Mouse (Mus musculus): ENCODE results near the gene Vmn1r52. TPM values are rescaled to one million over a fixed set of nuclear protein-coding genes. Genes with fewer than 3 reads are reported as not detected.
"Not testable (repeated sequence)": the region's sequence is repeated elsewhere in the genome, so short reads cannot be mapped to it uniquely, and the experiment has no call there.

Gene Vmn1r52
- total RNA-seq (2012; rRNA removed) (not detected in 2 replicates), polyA plus RNA-seq (2012; ENCODE audit: insufficient read depth in 1 of 2, insufficient read length in 2 of 2, low read depth in 1 of 2, low replicate concordance in 2 of 2, missing spikeins in 1 of 2) (not detected)

DNA sequence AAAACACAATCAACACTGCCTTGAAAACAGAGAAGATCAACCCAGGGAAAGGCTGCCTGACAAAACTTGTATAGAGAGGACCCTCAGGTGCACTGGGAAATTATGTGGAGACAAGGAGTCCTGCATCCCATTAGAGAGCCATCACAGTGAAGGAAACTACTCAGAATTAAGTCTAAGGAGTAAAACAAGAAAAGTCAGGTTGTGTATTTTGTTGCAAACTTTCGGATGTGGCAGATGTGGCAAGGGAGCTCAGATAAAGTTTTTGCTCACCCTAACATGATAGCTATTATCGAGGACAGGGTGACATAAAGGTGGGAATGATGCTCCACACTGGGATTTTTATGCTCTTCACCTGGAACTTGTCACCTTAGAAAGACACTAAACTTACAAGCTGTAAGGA lies at the start of gene Vmn1r52:
Gene Vmn1r52, plus strand, starts transcription at position 301 of the 400 bp plus-strand sequence.
- H3K79me2 ChIP-seq (ENCODE audit: control insufficient read depth, insufficient read depth, low read length, poor library complexity): no peaks in the 10 kb centered on the region
- H3K27ac ChIP-seq (ENCODE audit: control insufficient read depth, low read depth, low read length): no peak within 1 kb of the TSS
- H3K27me3 ChIP-seq (ENCODE audit: control insufficient read depth in 1 of 2, insufficient read depth in 2 of 2, low read length in 2 of 2): no peaks in the 10 kb centered on the region
- H3K9me3 ChIP-seq (replicated peaks; ENCODE audit: insufficient read depth, low read length): no peaks in the 10 kb centered on the region
- TF ChIP-seq HCFC1 (IDR thresholded peaks at IDR 0.05; ENCODE audit: low read depth, low read length): no peak
- TF ChIP-seq NELFE (IDR thresholded peaks at IDR 0.05; ENCODE audit: low read depth, low read length): no peak
- TF ChIP-seq CHD2 (IDR thresholded peaks at IDR 0.05; ENCODE audit: low read length): no peak
- TF ChIP-seq USF2 (IDR thresholded peaks at IDR 0.05; ENCODE audit: borderline replicate concordance in 1 of 2, insufficient read depth in 1 of 2, low read depth in 1 of 2, low read length in 2 of 2): no peak
- TF ChIP-seq ZMIZ1 (IDR thresholded peaks at IDR 0.05; ENCODE audit: low read depth, low read length): no peak
- no peaks in the 10 kb centered on the region for H3K4me1 ChIP-seq (ENCODE audit: control insufficient read depth in 1 of 2, insufficient read depth in 2 of 2, low read length in 2 of 2)
- H3K36me3 ChIP-seq (ENCODE audit: control insufficient read depth in 1 of 2, insufficient read depth in 2 of 2, low read length in 2 of 2): no peaks in the 10 kb centered on the region
- no peak within 1 kb of the TSS for H3K9ac ChIP-seq (ENCODE audit: control insufficient read depth, low read depth, low read length, poor library complexity, severe bottlenecking)
- DNase-seq (ENCODE audit: low read depth, low spot score): no peak
- H3K4me3 ChIP-seq (ENCODE audit: control insufficient read depth in 1 of 2, insufficient read depth in 1 of 2, low read depth in 2 of 2, low read length in 2 of 2): no peak within 1 kb of the TSS

- no peak for DNase-seq (ENCODE audit: low read depth, low spot score)
- H3K27ac ChIP-seq (ENCODE audit: control insufficient read depth, low read depth, low read length): no peak overlapping the region
- H3K36me3 ChIP-seq (ENCODE audit: control insufficient read depth in 1 of 2, insufficient read depth in 2 of 2, low read length in 2 of 2): no peaks in the 10 kb centered on the region
- H3K79me2 ChIP-seq (ENCODE audit: control insufficient read depth, insufficient read depth, low read length, poor library complexity): no peaks in the 10 kb centered on the region
- no peaks in the 10 kb centered on the region for H3K27me3 ChIP-seq (ENCODE audit: control insufficient read depth in 1 of 2, insufficient read depth in 2 of 2, low read length in 2 of 2)
- TF ChIP-seq MAFK (IDR thresholded peaks at IDR 0.05; ENCODE audit: borderline replicate concordance, low read depth, low read length) (no peak), POLR2AphosphoS5 (IDR thresholded peaks at IDR 0.05; ENCODE audit: borderline replicate concordance, low read depth, low read length) (no peak), MYC (IDR thresholded peaks at IDR 0.05; ENCODE audit: low read depth, low read length) (no peak), MEF2A (IDR thresholded peaks at IDR 0.05; ENCODE audit: extremely low read depth, insufficient replicate concordance, low read depth, low read length, poor library complexity, severe bottlenecking) (no peak), ELF1 (IDR thresholded peaks at IDR 0.05; ENCODE audit: low read depth, low read length) (no peak), CHD2 (IDR thresholded peaks at IDR 0.05; ENCODE audit: low read length) (no peak), BHLHE40 (IDR thresholded peaks at IDR 0.05; ENCODE audit: borderline replicate concordance, low read depth, low read length) (no peak), ZNF384 (IDR thresholded peaks at IDR 0.05; ENCODE audit: low read depth, low read length) (no peak)
- no peaks in the 10 kb centered on the region for H3K4me1 ChIP-seq (ENCODE audit: control insufficient read depth in 1 of 2, insufficient read depth in 2 of 2, low read length in 2 of 2)
- no peak overlapping the region for H3K9ac ChIP-seq (ENCODE audit: control insufficient read depth, low read depth, low read length, poor library complexity, severe bottlenecking)
- no peak overlapping the region for H3K4me3 ChIP-seq (ENCODE audit: control insufficient read depth in 1 of 2, insufficient read depth in 1 of 2, low read depth in 2 of 2, low read length in 2 of 2)
- no peaks in the 10 kb centered on the region for H3K9me3 ChIP-seq (replicated peaks; ENCODE audit: insufficient read depth, low read length)
Measured at GRCm38 (mm10) chr6:90160139-90160538, 14.5 kb upstream of the Vmn1r52 start.

GRCm38 (mm10) chr6:90202493-90202892 lies 27.9 kb downstream of the Vmn1r52 start, which contains the start of gene V1ra8:
TSS of gene V1ra8 (plus strand) at chr6:90202793.
- H3K4me1 ChIP-seq (ENCODE audit: control insufficient read depth in 1 of 2, insufficient read depth in 2 of 2, low read length in 2 of 2); DNase-seq (ENCODE audit: low read depth, low spot score); H3K9ac ChIP-seq (ENCODE audit: control insufficient read depth, low read depth, low read length, poor library complexity, severe bottlenecking); H3K27me3 ChIP-seq (ENCODE audit: control insufficient read depth in 1 of 2, insufficient read depth in 2 of 2, low read length in 2 of 2); H3K79me2 ChIP-seq (ENCODE audit: control insufficient read depth, insufficient read depth, low read length, poor library complexity); H3K9me3 ChIP-seq (replicated peaks; ENCODE audit: insufficient read depth, low read length); H3K36me3 ChIP-seq (ENCODE audit: control insufficient read depth in 1 of 2, insufficient read depth in 2 of 2, low read length in 2 of 2); H3K27ac ChIP-seq (ENCODE audit: control insufficient read depth, low read depth, low read length); H3K4me3 ChIP-seq (ENCODE audit: control insufficient read depth in 1 of 2, insufficient read depth in 1 of 2, low read depth in 2 of 2, low read length in 2 of 2): not testable (repeated sequence)
